Comparison of ENCODE assay signal across 16 mouse cellular contexts in the genomic region with DNA sequence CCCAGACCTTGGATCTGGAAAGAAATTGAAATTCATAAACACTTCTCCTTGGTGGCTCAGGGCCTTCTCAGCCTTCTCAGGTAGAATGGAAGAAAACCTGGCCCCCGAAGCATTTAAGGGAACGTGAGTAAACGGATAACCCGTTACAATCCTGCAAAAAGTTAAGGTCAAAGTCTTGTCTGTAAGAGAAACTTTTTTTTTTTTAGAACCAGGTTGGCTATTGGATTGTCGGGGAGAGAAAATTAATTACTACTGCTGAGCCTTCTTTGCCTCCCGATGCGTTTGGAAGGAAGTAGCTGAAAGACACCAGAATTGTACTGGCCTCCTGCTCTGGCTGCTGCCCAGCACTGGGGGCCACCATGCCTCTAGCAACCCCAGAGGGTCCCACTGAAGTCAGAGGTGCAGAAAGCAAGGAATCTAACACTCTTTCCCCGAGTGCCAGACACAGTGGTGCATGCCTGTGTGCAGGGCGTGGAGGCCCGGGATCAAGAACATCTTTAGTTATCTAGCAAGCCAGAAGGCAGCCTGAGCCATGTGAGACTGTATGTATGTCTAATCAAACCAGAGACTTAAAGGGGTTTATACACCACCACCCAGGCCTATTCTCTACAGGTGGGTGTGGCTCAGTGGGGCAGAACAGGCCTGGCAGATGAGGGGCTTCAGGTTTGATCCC.
DNase-seq lines count a peak whose midpoint lies in the region; ATAC-seq and TF ChIP-seq lines count a peak whose summit lies in the region.
"Had no signal": no experiment of that assay in that cellular context is flagged by ENCODE, and none has a peak within 500 bp of the region (broad histone marks: within the 10 kb centered on the region; RNA-seq: fewer than 3 reads in every experiment).

No protein-coding gene starts in this region.

- no peaks in the 10 kb centered on the region; the same call in 1 of the 2 replicates for H3K9me3 ChIP-seq in heart, embryonic 15.5 days (replicated peaks)
- no peaks in the 10 kb centered on the region for H3K9me3 ChIP-seq in stomach, embryonic 15.5 days
- H3K9me3 ChIP-seq in stomach, postnatal 0 days (ENCODE audit: control insufficient read depth, low read length), result no peaks in the 10 kb centered on the region
- H3K9me3 ChIP-seq in liver, embryonic 14.5 days (ENCODE audit: control insufficient read depth, low read length), result no peaks in the 10 kb centered on the region
- H3K9me3 ChIP-seq in hindbrain, embryonic 16.5 days (ENCODE audit: control insufficient read depth, low read length), result no peaks in the 10 kb centered on the region
- H3K9me3 ChIP-seq: embryonic facial prominence, embryonic 10.5 days; forebrain, embryonic 13.5 days had no signal

- no peak overlapping the region for H3K4me3 ChIP-seq in heart, embryonic 15.5 days
- no peak overlapping the region for H3K4me3 ChIP-seq in stomach, embryonic 15.5 days (replicated peaks)
- H3K4me3 ChIP-seq in stomach, postnatal 0 days (ENCODE audit: low read depth, low read length), result no peak overlapping the region
- peak overlapping the region in 1 of 2 experiments; percentile 39; a peak in 2 of 4 replicates for H3K4me3 ChIP-seq in liver, embryonic 14.5 days (ENCODE audit: insufficient read depth in 1 of 2, low read depth in 2 of 2, low read length in 2 of 2)
- H3K4me3 ChIP-seq in hindbrain, embryonic 16.5 days (ENCODE audit: low read length), result no peak overlapping the region
- H3K4me3 ChIP-seq: embryonic facial prominence, embryonic 10.5 days; forebrain, embryonic 13.5 days; midbrain, embryonic 12.5 days had no signal

- WGBS in heart, embryonic 15.5 days, result 53% methylated on average over 10 of the region's 10 CpGs
- 56% methylated on average over 10 of the region's 10 CpGs for WGBS in stomach, embryonic 15.5 days
- 54% methylated on average over 10 of the region's 10 CpGs for WGBS in stomach, postnatal 0 days
- WGBS in liver, embryonic 14.5 days (ENCODE audit: insufficient replicate concordance), result 35% methylated on average over 10 of the region's 10 CpGs
- WGBS in hindbrain, embryonic 16.5 days, result 75% methylated on average over 10 of the region's 10 CpGs

- ATAC-seq in heart, embryonic 15.5 days (replicated peaks; ENCODE audit: insufficient number of reproducible peaks, insufficient read depth, low FRiP score, low read depth), result no peak; the same call in 1 of the 2 replicates
- ATAC-seq in stomach, embryonic 15.5 days (ENCODE audit: insufficient read depth, low FRiP score, low read depth), result peak; percentile 93; the same call in 1 of the 2 replicates
- ATAC-seq in stomach, postnatal 0 days (ENCODE audit: low FRiP score, low TSS enrichment), result no peak
- peak; percentile 98 for ATAC-seq in liver, embryonic 14.5 days (ENCODE audit: insufficient read depth)
- ATAC-seq in hindbrain, embryonic 16.5 days, result no peak
- ATAC-seq: forebrain, embryonic 13.5 days; hindbrain, postnatal 0 days had no signal

- TF ChIP-seq CTCF in stomach, postnatal 0 days (IDR thresholded peaks at IDR 0.05; ENCODE audit: low read depth), result no peak
- TF ChIP-seq CTCF in liver, embryonic 14.5 days (IDR thresholded peaks at IDR 0.05; ENCODE audit: low read depth), result no peak

- TF ChIP-seq EP300 in stomach, postnatal 0 days (optimal IDR thresholded peaks at IDR 0.05), result no peak
- peak; percentile 91 for TF ChIP-seq EP300 in liver, embryonic 14.5 days (IDR thresholded peaks at IDR 0.05; ENCODE audit: low read depth)

- H3K27me3 ChIP-seq in heart, embryonic 15.5 days, result no peaks in the 10 kb centered on the region
- H3K27me3 ChIP-seq in stomach, embryonic 15.5 days (replicated peaks), result no peaks in the 10 kb centered on the region
- no peaks in the 10 kb centered on the region for H3K27me3 ChIP-seq in stomach, postnatal 0 days (ENCODE audit: control insufficient read depth, insufficient read depth, low read length)
- H3K27me3 ChIP-seq in liver, embryonic 14.5 days (ENCODE audit: control insufficient read depth, insufficient read depth, low read length), result no peaks in the 10 kb centered on the region
- H3K27me3 ChIP-seq in hindbrain, embryonic 16.5 days (replicated peaks; ENCODE audit: control insufficient read depth, insufficient read depth, low read length), result no peaks in the 10 kb centered on the region
- H3K27me3 ChIP-seq: forebrain, embryonic 13.5 days; midbrain, embryonic 12.5 days had no signal

- H3K9ac ChIP-seq in heart, embryonic 15.5 days, result no peak overlapping the region
- no peak overlapping the region for H3K9ac ChIP-seq in stomach, embryonic 15.5 days
- H3K9ac ChIP-seq in stomach, postnatal 0 days (ENCODE audit: low read length), result no peak overlapping the region
- H3K9ac ChIP-seq in liver, embryonic 14.5 days (replicated peaks), result peak overlapping the region; percentile 73
- no peak overlapping the region for H3K9ac ChIP-seq in hindbrain, embryonic 16.5 days (ENCODE audit: low read depth, low read length)
- H3K9ac ChIP-seq: forebrain, embryonic 13.5 days; midbrain, embryonic 12.5 days had no signal

- H3K4me1 ChIP-seq in heart, embryonic 15.5 days (replicated peaks), result peaks cover 14% of the 10 kb centered on the region
- H3K4me1 ChIP-seq in stomach, embryonic 15.5 days, result peaks cover 4% of the 10 kb centered on the region; the same call in 1 of the 2 replicates
- H3K4me1 ChIP-seq in stomach, postnatal 0 days (replicated peaks; ENCODE audit: control insufficient read depth, insufficient read depth), result no peaks in the 10 kb centered on the region
- peaks cover 45 to 64% of the 10 kb centered on the region in 2 experiments for H3K4me1 ChIP-seq in liver, embryonic 14.5 days (replicated peaks; ENCODE audit: control insufficient read depth in 2 of 2, insufficient read depth in 2 of 2, low read length in 1 of 2)
- H3K4me1 ChIP-seq in hindbrain, embryonic 16.5 days (ENCODE audit: control insufficient read depth, insufficient read depth, low read depth, low read length), result no peaks in the 10 kb centered on the region

- no peak for DNase-seq in heart, adult 8-10 months (ENCODE audit: low spot score)
- DNase-seq in stomach, postnatal 0 days (ENCODE audit: low spot score), result no peak
- peak; percentile 81 to 82 (median 81) for DNase-seq in liver, embryonic 14.5 days (ENCODE audit: low read depth in 3 of 3, low spot score in 3 of 3)
- no peak for DNase-seq in urinary bladder, postnatal 14 days (ENCODE audit: low spot score)
- no peak for DNase-seq in cerebellum, adult 8-10 months
- DNase-seq: adrenal gland, postnatal 10 days; cerebellum, adult 11 months; gastrocnemius, postnatal 25 days; thymus, postnatal 36 days had no signal

- peak overlapping the region; percentile 48 for H3K27ac ChIP-seq in heart, embryonic 15.5 days
- no peak overlapping the region for H3K27ac ChIP-seq in stomach, embryonic 15.5 days
- H3K27ac ChIP-seq in stomach, postnatal 0 days (replicated peaks), result no peak overlapping the region
- H3K27ac ChIP-seq in liver, embryonic 14.5 days, result peak overlapping the region; percentile 89
- no peak overlapping the region for H3K27ac ChIP-seq in hindbrain, embryonic 16.5 days (ENCODE audit: low read depth, low read length)
- H3K27ac ChIP-seq: embryonic facial prominence, embryonic 10.5 days; forebrain, embryonic 13.5 days; hindbrain, postnatal 0 days; midbrain, embryonic 12.5 days had no signal

- H3K4me2 ChIP-seq in heart, embryonic 15.5 days, result no peak overlapping the region
- H3K4me2 ChIP-seq in stomach, embryonic 15.5 days, result no peak overlapping the region
- no peak overlapping the region for H3K4me2 ChIP-seq in stomach, postnatal 0 days (replicated peaks; ENCODE audit: low read depth)
- peak overlapping the region; percentile 81 for H3K4me2 ChIP-seq in liver, embryonic 14.5 days (ENCODE audit: low read depth)
- no peak overlapping the region for H3K4me2 ChIP-seq in hindbrain, embryonic 16.5 days (ENCODE audit: low read length)
- H3K4me2 ChIP-seq: forebrain, embryonic 13.5 days; midbrain, embryonic 12.5 days had no signal

- no peaks in the 10 kb centered on the region for H3K36me3 ChIP-seq in heart, embryonic 15.5 days
- H3K36me3 ChIP-seq in stomach, embryonic 15.5 days, result no peaks in the 10 kb centered on the region
- no peaks in the 10 kb centered on the region for H3K36me3 ChIP-seq in stomach, postnatal 0 days (ENCODE audit: control insufficient read depth, insufficient read depth, low read length)
- no peaks in the 10 kb centered on the region for H3K36me3 ChIP-seq in liver, embryonic 14.5 days (replicated peaks; ENCODE audit: control insufficient read depth, insufficient read depth, low read depth)
- no peaks in the 10 kb centered on the region for H3K36me3 ChIP-seq in hindbrain, embryonic 16.5 days (ENCODE audit: control insufficient read depth, insufficient read depth, low read length)
- H3K36me3 ChIP-seq: midbrain, embryonic 12.5 days had no signal

Comparison
In these comparisons a context has a peak if more than half of its experiments do, and no peak if none do; other contexts are left out.
1. ATAC-seq: peak in stomach, embryonic 15.5 days (single experiment) and liver, embryonic 14.5 days (single experiment); none in heart, embryonic 15.5 days (single experiment), stomach, postnatal 0 days (single experiment) and hindbrain, embryonic 16.5 days (single experiment).
2. H3K27ac ChIP-seq: peak in heart, embryonic 15.5 days (single experiment) and liver, embryonic 14.5 days (single experiment); none in stomach, embryonic 15.5 days (single experiment), stomach, postnatal 0 days (single experiment) and hindbrain, embryonic 16.5 days (single experiment).
3. DNase-seq: peak in liver, embryonic 14.5 days (3 of 3); none in heart, adult 8-10 months (single experiment), stomach, postnatal 0 days (single experiment), urinary bladder, postnatal 14 days (single experiment) and cerebellum, adult 8-10 months (single experiment).